Mouse (Mus musculus) cerebellum, adult 2 months (tissue): ENCODE data around the gene Creg1.

ENCODE experiments used
- CTCF ChIP-seq: fragments of 200-500 bp; IDR thresholded peaks from 2 replicates; pipeline ENCODE4 v1.5.1; 2011; ENCODE audit warnings: low read depth, mild to moderate bottlenecking, control low read depth, low read length, moderate library complexity, borderline replicate concordance; ENCODE audit not compliant: insufficient read depth
- POLR2A ChIP-seq: fragments of 200-500 bp; IDR thresholded peaks from 2 replicates; pipeline ENCODE4 v1.6.1; 2011; ENCODE audit warnings: low read length, control low read depth, borderline replicate concordance; ENCODE audit not compliant: insufficient read depth

- no peak for TF ChIP-seq CTCF
- TF ChIP-seq POLR2A = no peak
Measured at GRCm38 (mm10) chr1:165728057-165728639, 35.4 kb upstream of the Creg1 start.
